Mouse (Mus musculus): Measurements from ENCODE around the gene Abhd17a. TPM values are rescaled to one million over a fixed set of nuclear protein-coding genes. Genes with fewer than 3 reads are reported as not detected.
A peak's percentile ranks its signal among the peaks of the same experiment; 100 is the strongest.

Gene Abhd17a
- polyA plus RNA-seq, 1 experiment: 232 TPM

- no peak for DNase-seq
- Histone ChIP-seq H3K27ac (ENCODE audit: insufficient read depth, low read length) (no peak overlapping the region), H3K4me1 (ENCODE audit: control insufficient read depth, insufficient read depth, low read length) (peaks cover 26% of the 10 kb centered on the region), H3K27me3 (ENCODE audit: control insufficient read depth, insufficient read depth, low read length) (no peaks in the 10 kb centered on the region), H3K4me3 (replicated peaks; ENCODE audit: insufficient read depth, low read depth, low read length) (no peak overlapping the region)
- 88% methylated on average over 3 of the region's 3 CpGs for WGBS
- TF ChIP-seq POLR2A (IDR thresholded peaks at IDR 0.05; ENCODE audit: borderline replicate concordance, insufficient read depth, low read length) (no peak), CTCF (IDR thresholded peaks at IDR 0.05; ENCODE audit: borderline replicate concordance, insufficient read depth, low read depth, low read length) (no peak)
These were observed 23.7 kb upstream of the Abhd17a start for GRCm38 (mm10) chr10:80613821-80614220.

GRCm38 (mm10) chr10:80611905-80612304, 21.8 kb upstream of the Abhd17a start:
- TF ChIP-seq CTCF (IDR thresholded peaks at IDR 0.05; ENCODE audit: borderline replicate concordance, insufficient read depth, low read depth, low read length): no peak
- no peak for TF ChIP-seq POLR2A (IDR thresholded peaks at IDR 0.05; ENCODE audit: borderline replicate concordance, insufficient read depth, low read length)
- Histone ChIP-seq H3K4me3 (replicated peaks; ENCODE audit: insufficient read depth, low read depth, low read length) (no peak overlapping the region), H3K27me3 (ENCODE audit: control insufficient read depth, insufficient read depth, low read length) (no peaks in the 10 kb centered on the region), H3K27ac (ENCODE audit: insufficient read depth, low read length) (no peak overlapping the region; the same call in 1 of the 2 replicates), H3K4me1 (ENCODE audit: control insufficient read depth, insufficient read depth, low read length) (peaks cover 40% of the 10 kb centered on the region)
- 81% methylated on average over 3 of the region's 3 CpGs for WGBS
- DNase-seq: no peak

GRCm38 (mm10) chr10:80611024-80611423, 20.9 kb upstream of the Abhd17a start:
- no peaks in the 10 kb centered on the region for H3K27me3 ChIP-seq (ENCODE audit: control insufficient read depth, insufficient read depth, low read length)
- TF ChIP-seq CTCF (IDR thresholded peaks at IDR 0.05; ENCODE audit: borderline replicate concordance, insufficient read depth, low read depth, low read length) (peak; percentile 63), POLR2A (IDR thresholded peaks at IDR 0.05; ENCODE audit: borderline replicate concordance, insufficient read depth, low read length) (no peak)
- no peak overlapping the region for H3K4me3 ChIP-seq (replicated peaks; ENCODE audit: insufficient read depth, low read depth, low read length)
- DNase-seq: no peak
- 61% methylated on average over 4 of the region's 4 CpGs for whole genome bisulfite sequencing
- H3K4me1 ChIP-seq (ENCODE audit: control insufficient read depth, insufficient read depth, low read length): peaks cover 45% of the 10 kb centered on the region
- H3K27ac ChIP-seq (ENCODE audit: insufficient read depth, low read length): peak overlapping the region; percentile 91

GRCm38 (mm10) chr10:80610116-80610785, 20.1 kb upstream of the Abhd17a start:
- Histone ChIP-seq H3K27ac (ENCODE audit: insufficient read depth, low read length) (peak overlapping the region; percentile 91), H3K4me3 (replicated peaks; ENCODE audit: insufficient read depth, low read depth, low read length) (no peak overlapping the region), H3K27me3 (ENCODE audit: control insufficient read depth, insufficient read depth, low read length) (no peaks in the 10 kb centered on the region), H3K4me1 (ENCODE audit: control insufficient read depth, insufficient read depth, low read length) (peaks cover 45% of the 10 kb centered on the region)
- TF ChIP-seq CTCF (IDR thresholded peaks at IDR 0.05; ENCODE audit: borderline replicate concordance, insufficient read depth, low read depth, low read length) (no peak), POLR2A (IDR thresholded peaks at IDR 0.05; ENCODE audit: borderline replicate concordance, insufficient read depth, low read length) (no peak)
- peak; percentile 91 to 94 for DNase-seq
- 33% methylated on average over 9 of the region's 9 CpGs for WGBS

- peak overlapping the region; percentile 91 for H3K27ac ChIP-seq (ENCODE audit: insufficient read depth, low read length)
- H3K4me1 ChIP-seq (ENCODE audit: control insufficient read depth, insufficient read depth, low read length): peaks cover 48% of the 10 kb centered on the region
- no peak for TF ChIP-seq CTCF (IDR thresholded peaks at IDR 0.05; ENCODE audit: borderline replicate concordance, insufficient read depth, low read depth, low read length)
- TF ChIP-seq POLR2A (IDR thresholded peaks at IDR 0.05; ENCODE audit: borderline replicate concordance, insufficient read depth, low read length): no peak
- H3K27me3 ChIP-seq (ENCODE audit: control insufficient read depth, insufficient read depth, low read length): no peaks in the 10 kb centered on the region
- WGBS: 56% methylated on average over 10 of the region's 10 CpGs
- peak in 1 of 2 experiments; percentile 38 for DNase-seq
- no peak overlapping the region for H3K4me3 ChIP-seq (replicated peaks; ENCODE audit: insufficient read depth, low read depth, low read length)
These were observed 19.3 kb upstream of the Abhd17a start for GRCm38 (mm10) chr10:80609269-80609924.

- Histone ChIP-seq H3K27me3 (ENCODE audit: control insufficient read depth, insufficient read depth, low read length) (no peaks in the 10 kb centered on the region), H3K4me3 (replicated peaks; ENCODE audit: insufficient read depth, low read depth, low read length) (no peak overlapping the region), H3K4me1 (ENCODE audit: control insufficient read depth, insufficient read depth, low read length) (peaks cover 53% of the 10 kb centered on the region), H3K27ac (ENCODE audit: insufficient read depth, low read length) (peak overlapping the region; percentile 91)
- DNase-seq: no peak
- no peak for TF ChIP-seq POLR2A (IDR thresholded peaks at IDR 0.05; ENCODE audit: borderline replicate concordance, insufficient read depth, low read length)
- TF ChIP-seq CTCF (IDR thresholded peaks at IDR 0.05; ENCODE audit: borderline replicate concordance, insufficient read depth, low read depth, low read length): no peak
- 79% methylated on average over 3 of the region's 3 CpGs for WGBS
These were observed 18.3 kb upstream of the Abhd17a start for GRCm38 (mm10) chr10:80608435-80608834.

GRCm38 (mm10) chr10:80606737-80607350, 16.7 kb upstream of the Abhd17a start:
- H3K27me3 ChIP-seq (ENCODE audit: control insufficient read depth, insufficient read depth, low read length): no peaks in the 10 kb centered on the region

More at GRCm38 (mm10) chr10:80606737-80607350, 16.7 kb upstream of the Abhd17a start:
- DNase-seq: peak in 1 of 2 experiments; percentile 28
- WGBS: 88% methylated on average over 34 of the region's 34 CpGs
- TF ChIP-seq CTCF (IDR thresholded peaks at IDR 0.05; ENCODE audit: borderline replicate concordance, insufficient read depth, low read depth, low read length): no peak
- TF ChIP-seq POLR2A (IDR thresholded peaks at IDR 0.05; ENCODE audit: borderline replicate concordance, insufficient read depth, low read length): no peak
- H3K4me3 ChIP-seq (replicated peaks; ENCODE audit: insufficient read depth, low read depth, low read length): no peak overlapping the region
- H3K4me1 ChIP-seq (ENCODE audit: control insufficient read depth, insufficient read depth, low read length): peaks cover 58% of the 10 kb centered on the region
- H3K27ac ChIP-seq (ENCODE audit: insufficient read depth, low read length): no peak overlapping the region

Data from cerebellum, adult 2 months (tissue).